Mouse (Mus musculus) kidney, adult 2 months (tissue): Measurements from ENCODE around the gene Prkce. TPM values are rescaled to one million over a fixed set of nuclear protein-coding genes. Genes with fewer than 3 reads are reported as not detected.

Experiments used
- DNase-seq: peaks from one replicate; pipeline ENCODE4 v3.0.0; 2021
- H3K27ac ChIP-seq: fragments of 200-500 bp; 2 replicates; pipeline ENCODE4 v1.5.1; 2012; ENCODE audit warnings: low read depth, low read length, control low read depth, inconsistent platforms; ENCODE audit not compliant: insufficient read depth
- H3K27me3 ChIP-seq: fragments of 200-500 bp; replicated peaks from 2 replicates; pipeline ENCODE4 v1.6.1; 2012; ENCODE audit warnings: mild to moderate bottlenecking, moderate library complexity, low read length, inconsistent platforms; ENCODE audit not compliant: control insufficient read depth, insufficient read depth
- H3K36me3 ChIP-seq: fragments of 200-500 bp; 2 replicates; pipeline ENCODE4 v1.6.1; 2012; ENCODE audit warnings: mild to moderate bottlenecking, moderate library complexity, low read length, inconsistent platforms; ENCODE audit not compliant: control insufficient read depth, insufficient read depth
- H3K4me1 ChIP-seq: fragments of 200-500 bp; 2 replicates; pipeline ENCODE4 v1.6.1; 2011; ENCODE audit warnings: low read length; ENCODE audit not compliant: control insufficient read depth, insufficient read depth
- H3K4me3 ChIP-seq: fragments of 200-500 bp; 2 replicates; pipeline ENCODE4 v1.5.1; 2011; ENCODE audit warnings: mild to moderate bottlenecking, low read depth, low read length, control low read depth; ENCODE audit not compliant: insufficient read depth
- CTCF ChIP-seq: fragments of 200-500 bp; conservative IDR thresholded peaks from 2 replicates; pipeline ENCODE4 v1.5.1; 2011; ENCODE audit warnings: low read depth, mild to moderate bottlenecking, control low read depth, low read length, moderate library complexity, mixed read lengths; ENCODE audit not compliant: insufficient read depth, insufficient read length
- POLR2A ChIP-seq: fragments of 200-500 bp; IDR thresholded peaks from one replicate; pipeline ENCODE4 v1.6.1; 2011; ENCODE audit warnings: low read depth, low read length, control low read depth
- whole genome bisulfite sequencing: fragments of 180-500 bp; shearing (Covaris S2); methylation state at CpG from one replicate; pipeline ENCODE4 v1.1.7; 2018; 5-methylcytosine and 5-hydroxymethylcytosine counted together
- polyA plus RNA-seq: library from polyadenylated mRNA; depleted of rRNA; stranded (reverse); fragments of >200 nt; gene quantifications from 2 replicates; pipeline ENCODE4 v1.2.3, GENCODE M21; 2012

The Prkce gene
- polyA plus RNA-seq, 1 experiment: 6.1 TPM

GRCm38 (mm10) chr17:86529003-86529402, 361.4 kb downstream of the Prkce start:
- 65% methylated on average over 10 of the region's 10 CpGs for WGBS
- TF ChIP-seq POLR2A (no peak), CTCF (no peak)
- H3K4me3 ChIP-seq: no peak overlapping the region
- peak overlapping the region; percentile 60 for H3K27ac ChIP-seq
- H3K27me3 ChIP-seq: no peaks in the 10 kb centered on the region
- H3K4me1 ChIP-seq: peaks cover 9% of the 10 kb centered on the region
- no peaks in the 10 kb centered on the region for H3K36me3 ChIP-seq
- DNase-seq: no peak

GRCm38 (mm10) chr17:86529411-86529810, 361.8 kb downstream of the Prkce start:
- DNase-seq: peak; percentile 57
- Histone ChIP-seq H3K4me1 (peaks cover 9% of the 10 kb centered on the region), H3K27ac (peak overlapping the region; percentile 70), H3K27me3 (no peaks in the 10 kb centered on the region), H3K36me3 (no peaks in the 10 kb centered on the region), H3K4me3 (no peak overlapping the region)
- no peak for TF ChIP-seq POLR2A
- no peak for TF ChIP-seq CTCF
- WGBS: 45% methylated on average over 4 of the region's 4 CpGs

DNA sequence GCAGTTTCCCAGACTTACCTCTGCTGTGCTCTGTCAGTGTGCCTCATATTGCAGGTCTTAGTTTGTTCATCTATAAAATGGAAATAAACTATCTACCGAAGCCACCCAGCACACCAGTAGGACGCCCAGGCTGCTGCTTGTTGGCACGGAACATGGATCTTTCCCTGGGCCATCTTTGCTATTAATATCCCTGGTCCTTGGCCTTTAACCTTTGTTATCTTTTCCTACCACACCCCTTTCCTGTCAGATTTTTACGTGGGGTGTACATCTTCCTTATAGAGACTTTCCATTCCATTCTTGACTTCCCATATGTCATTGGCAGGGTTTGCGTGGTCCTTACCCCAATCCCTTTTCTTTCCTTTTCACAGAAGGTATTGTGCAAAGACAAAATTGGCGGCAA, 363.6 kb downstream of the Prkce start:
- 83% methylated on average over 6 of the region's 6 CpGs for WGBS
- no peaks in the 10 kb centered on the region for H3K36me3 ChIP-seq

DNA sequence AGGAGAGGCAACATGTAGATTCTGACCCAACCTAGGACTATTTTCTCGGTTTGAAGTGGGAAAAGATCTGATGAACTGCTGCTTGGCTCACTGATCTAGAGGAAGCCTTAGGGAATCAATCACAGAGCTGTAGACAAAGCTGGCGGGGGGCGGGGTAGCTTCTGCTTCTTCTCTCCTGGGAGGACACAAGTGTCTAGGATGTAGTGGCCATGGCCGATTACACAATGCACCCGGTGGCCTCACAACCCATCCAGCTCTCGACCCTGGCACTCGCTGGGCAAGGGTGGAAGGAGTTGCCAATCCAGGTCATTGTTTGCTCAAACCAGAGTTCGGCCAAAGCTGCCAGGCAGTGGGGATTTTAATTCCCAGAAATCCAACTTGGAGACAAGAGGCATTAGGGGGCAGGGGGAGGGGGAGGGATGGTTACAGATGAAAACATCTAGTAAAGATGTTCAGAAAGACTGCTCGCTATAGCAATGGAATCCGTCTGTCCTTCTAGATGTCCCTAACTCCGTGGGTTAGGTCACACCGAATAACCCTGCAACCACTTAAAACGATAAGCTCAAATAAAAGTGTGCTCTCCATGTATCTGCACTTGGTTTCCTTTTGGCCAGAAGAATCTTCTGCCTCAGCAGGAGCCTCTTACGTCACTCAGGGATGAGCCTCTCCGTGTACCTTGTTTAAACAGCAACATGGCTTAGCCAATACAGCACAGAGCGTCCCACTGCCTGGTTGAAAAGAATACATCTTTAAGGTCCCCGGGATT, 365.4 kb downstream of the Prkce start:
- no peak for TF ChIP-seq POLR2A
- no peak for TF ChIP-seq CTCF
- WGBS: 78% methylated on average over 17 of the region's 17 CpGs
- DNase-seq: peak; percentile 48
- Histone ChIP-seq H3K27ac (no peak overlapping the region), H3K4me1 (peaks cover 9% of the 10 kb centered on the region), H3K36me3 (no peaks in the 10 kb centered on the region), H3K27me3 (no peaks in the 10 kb centered on the region), H3K4me3 (no peak overlapping the region)

More for the DNA sequence above, 363.6 kb downstream of the Prkce start:
- H3K4me3 ChIP-seq: no peak overlapping the region
- H3K4me1 ChIP-seq: peaks cover 9% of the 10 kb centered on the region
- no peak for DNase-seq
- TF ChIP-seq POLR2A: no peak
- no peak for TF ChIP-seq CTCF
- H3K27me3 ChIP-seq: no peaks in the 10 kb centered on the region
- H3K27ac ChIP-seq: no peak overlapping the region

DNA sequence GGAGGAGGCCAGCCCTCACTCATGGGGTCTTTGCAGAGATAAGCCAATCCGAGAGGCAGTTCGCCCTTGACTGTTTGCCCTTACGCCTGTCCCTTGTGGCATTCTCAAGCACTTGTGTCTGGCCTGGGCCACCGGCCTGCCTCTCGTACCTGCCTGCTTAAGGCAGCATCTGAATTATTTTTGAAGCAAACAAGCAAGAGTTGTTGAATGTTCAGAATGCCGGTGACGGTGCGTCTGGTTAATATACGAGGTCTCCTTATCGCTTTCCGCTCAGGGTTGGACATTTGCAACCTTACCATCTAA, 365.9 kb downstream of the Prkce start:
- 96% methylated on average over 11 of the region's 11 CpGs for WGBS
- Histone ChIP-seq H3K36me3 (no peaks in the 10 kb centered on the region), H3K4me3 (no peak overlapping the region), H3K27me3 (no peaks in the 10 kb centered on the region), H3K4me1 (peaks cover 9% of the 10 kb centered on the region), H3K27ac (no peak overlapping the region)
- no peak for DNase-seq
- TF ChIP-seq CTCF (no peak), POLR2A (no peak)

GRCm38 (mm10) chr17:86535096-86535495, 367.5 kb downstream of the Prkce start:
- DNase-seq: peak; percentile 27
- Histone ChIP-seq H3K27ac (no peak overlapping the region), H3K4me3 (no peak overlapping the region), H3K27me3 (no peaks in the 10 kb centered on the region), H3K4me1 (peaks cover 3% of the 10 kb centered on the region), H3K36me3 (no peaks in the 10 kb centered on the region)
- WGBS: 56% methylated on average over 10 of the region's 10 CpGs
- no peak for TF ChIP-seq CTCF

DNA sequence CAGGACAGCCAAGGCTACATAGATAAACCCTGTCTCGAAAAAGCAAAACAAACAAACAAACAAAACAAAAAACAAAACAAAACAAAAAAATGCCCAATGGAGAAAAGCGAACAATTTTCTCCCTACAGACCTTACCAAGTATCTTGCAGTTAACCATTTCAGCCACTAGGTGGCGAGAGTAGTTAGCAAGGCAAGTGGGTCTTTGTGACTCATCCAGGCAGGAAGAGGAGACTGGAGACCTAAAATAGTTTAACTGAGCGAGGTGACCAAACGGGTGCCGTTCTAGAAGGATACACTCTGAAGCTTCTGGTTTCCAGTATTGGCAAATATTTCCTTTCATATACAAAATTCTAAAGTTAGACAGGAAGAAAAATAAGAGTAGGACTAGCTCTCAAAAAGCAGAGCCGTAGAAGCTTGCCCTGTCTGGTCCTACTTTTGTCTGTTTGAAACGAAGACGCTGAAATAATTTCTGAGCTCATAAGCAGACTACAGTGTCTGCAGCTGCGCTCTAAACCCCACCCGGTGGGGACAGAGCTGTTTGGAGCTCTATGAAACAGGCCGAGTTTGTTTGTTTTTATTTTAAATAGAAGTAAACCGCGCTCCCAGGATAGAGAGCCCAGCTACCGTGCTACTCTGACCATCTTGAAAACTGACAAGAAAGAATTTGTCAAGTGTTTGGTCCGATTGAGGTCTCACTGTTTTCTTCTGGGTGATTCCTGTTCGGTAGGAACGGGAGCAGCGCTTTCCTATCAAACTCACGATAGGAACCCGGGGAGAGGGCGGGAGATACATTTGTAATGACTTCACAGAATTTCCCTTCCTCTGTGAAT, 368.5 kb downstream of the Prkce start:
- Histone ChIP-seq H3K36me3 (no peaks in the 10 kb centered on the region), H3K27me3 (no peaks in the 10 kb centered on the region), H3K4me1 (no peaks in the 10 kb centered on the region), H3K4me3 (no peak overlapping the region), H3K27ac (peak overlapping the region; percentile 81)
- peak; percentile 93 for DNase-seq
- TF ChIP-seq CTCF (peak; percentile 76), POLR2A (no peak)
- WGBS: 20% methylated on average over 22 of the region's 22 CpGs
